Mouse (Mus musculus) embryo, embryonic 10 days (tissue): ENCODE results near the gene Atl1.

Experiments used
- DNase-seq: peaks from one replicate; pipeline ENCODE4 v3.0.0-alpha.2; 2015; ENCODE audit warnings: low spot score

Gene Atl1

DNA sequence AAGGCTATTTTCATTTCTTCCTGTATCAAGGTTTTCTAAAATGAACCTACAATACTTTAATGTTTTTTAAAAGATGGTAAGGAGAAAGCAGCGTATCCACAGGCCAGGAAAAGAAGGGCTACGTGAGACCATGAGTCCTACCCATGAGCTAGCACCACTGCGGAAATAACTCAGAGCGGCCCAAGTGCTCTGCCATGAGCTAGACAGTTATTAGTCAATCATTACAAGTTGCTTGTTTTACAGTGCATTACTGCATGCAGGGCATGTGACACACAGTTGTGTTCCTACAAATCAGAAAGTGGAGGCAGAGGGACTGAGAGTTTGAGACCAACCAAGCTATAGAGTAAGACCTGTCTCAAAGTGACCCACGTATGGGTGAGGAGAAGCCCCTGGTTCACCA, 8.4 kb upstream of the Atl1 start:
- no peak for DNase-seq

DNA sequence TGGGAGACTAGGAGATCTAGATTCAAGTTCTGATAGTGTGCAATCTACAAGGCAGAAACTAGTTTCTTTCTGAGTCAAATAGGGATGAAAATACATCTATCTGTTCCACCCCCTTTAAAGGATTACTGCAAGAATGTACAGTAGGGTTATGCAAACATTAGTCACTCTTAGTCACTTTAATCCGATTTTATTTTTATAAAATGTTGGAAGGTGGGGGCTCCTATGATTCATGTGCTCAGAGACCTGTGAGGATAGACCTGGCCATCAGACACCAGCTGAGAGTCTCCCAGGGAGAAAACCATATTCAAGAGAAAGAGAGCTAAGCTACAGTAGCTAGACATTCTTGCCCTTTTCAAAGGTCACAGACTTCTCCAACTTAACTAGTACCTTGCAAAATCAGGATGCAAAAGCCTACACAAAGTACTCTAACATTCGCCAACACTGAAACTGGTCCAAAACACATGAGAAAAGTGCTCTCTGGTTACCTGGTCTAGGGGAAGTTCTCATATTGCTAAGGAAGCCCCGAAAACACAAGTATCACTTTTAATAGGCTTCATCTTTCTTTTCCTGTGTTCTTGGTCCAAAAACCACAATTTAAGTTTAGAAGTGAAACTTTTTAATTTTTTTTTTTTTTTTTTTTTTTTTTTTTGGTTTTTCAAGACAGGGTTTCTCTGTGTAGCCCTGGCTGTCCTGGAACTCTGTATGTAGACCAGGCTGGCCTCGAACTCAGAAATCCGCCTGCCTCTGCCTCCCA, 7.1 kb upstream of the Atl1 start:
- DNase-seq, result no peak

DNA sequence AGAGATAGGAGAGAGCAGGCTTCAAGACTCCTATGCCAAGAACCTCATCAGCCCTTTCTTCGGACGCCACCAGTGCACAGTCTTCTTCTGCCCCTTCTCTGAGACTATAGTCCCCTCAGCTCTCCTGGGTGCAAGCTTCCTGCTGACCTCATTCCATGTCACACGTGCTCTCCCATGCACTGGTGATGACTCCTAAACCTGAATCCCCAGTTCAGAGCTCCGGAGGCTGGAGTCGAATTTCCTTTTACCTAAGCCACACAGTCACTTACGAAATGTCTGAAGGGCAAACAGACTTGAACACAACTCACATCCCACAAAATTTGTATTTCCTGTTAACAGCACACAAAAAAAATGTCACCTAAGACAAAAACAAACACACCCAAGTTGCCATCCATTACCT, 4.6 kb upstream of the Atl1 start:
- DNase-seq, result no peak

DNA sequence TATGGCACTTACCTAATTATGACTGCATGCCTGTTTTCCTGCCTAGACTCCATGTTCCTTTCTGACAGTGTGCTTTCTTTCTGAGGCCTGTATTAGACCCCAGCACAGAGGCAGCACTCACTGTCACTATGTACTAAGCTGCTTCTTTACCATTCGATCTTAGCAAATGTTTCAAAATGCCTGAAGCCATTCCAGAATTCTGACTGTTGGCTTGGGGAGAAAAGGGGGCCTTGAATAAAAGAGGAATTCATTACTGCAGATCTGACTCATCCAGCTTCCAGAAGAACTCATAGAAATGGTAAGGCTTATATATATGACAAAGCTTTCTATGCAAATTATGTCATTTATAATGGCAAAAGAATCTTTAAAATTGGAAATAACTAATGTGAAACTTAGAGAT, 4.1 kb upstream of the Atl1 start:
- DNase-seq, result no peak

DNA sequence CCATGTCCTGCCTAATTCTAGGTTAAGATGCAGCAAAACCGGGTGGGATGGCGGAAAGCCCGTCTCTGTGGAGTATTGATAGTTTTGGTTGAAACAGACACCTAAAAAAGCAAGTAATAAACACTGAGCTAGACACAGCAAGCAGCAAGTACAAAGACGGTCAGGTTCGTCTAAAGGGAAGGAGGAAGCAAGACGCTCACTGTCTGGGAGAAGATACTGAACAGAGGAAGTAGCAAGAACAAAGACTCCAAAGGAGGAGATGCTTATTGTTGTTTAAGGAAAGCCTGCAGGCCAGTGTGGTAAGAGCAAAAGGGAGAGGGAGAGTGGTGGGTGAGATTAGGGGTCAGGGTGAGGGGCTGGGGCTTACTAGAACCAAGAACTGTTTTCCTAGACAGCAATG, 2.4 kb upstream of the Atl1 start:
- no peak for DNase-seq

DNA sequence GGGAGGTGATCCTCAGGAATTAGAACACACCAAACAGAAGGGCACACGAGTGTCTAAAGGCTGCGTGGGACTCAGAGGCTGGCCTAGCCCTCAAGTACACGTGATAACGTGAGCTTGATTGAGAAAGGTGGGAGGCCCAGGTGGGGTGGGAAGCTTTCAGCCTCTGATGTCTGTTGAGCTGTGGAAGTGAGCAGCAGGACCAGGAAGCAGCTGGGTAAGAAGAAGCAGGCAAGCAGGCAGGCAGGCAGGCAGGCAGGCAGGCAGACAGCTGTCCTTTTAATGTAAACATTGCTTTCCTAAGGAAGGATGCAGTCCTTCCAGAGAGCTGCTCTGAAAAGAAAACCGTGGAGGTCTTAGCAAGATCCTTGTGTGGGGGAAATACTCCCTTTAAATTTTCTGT, 1.9 kb upstream of the Atl1 start:
- peak; percentile 35 for DNase-seq

DNA sequence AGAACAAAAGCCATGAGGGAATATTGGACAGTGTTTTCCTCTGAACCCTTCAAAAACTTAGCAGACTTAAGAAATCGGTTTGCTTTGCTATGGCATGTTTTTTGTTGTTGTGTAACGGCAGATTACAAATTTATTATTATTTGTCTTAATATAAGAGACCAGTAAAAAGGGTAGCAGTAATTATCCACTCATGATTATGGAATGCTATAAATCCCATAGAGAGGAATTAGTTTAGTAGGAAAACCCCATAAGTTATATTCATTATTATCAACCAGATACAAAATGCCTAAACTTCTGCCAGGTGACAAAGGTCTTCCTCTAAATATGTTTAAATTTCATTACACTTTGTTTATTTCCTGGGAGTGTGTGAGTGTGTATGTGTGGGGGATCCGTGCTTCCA, 693 bp upstream of the Atl1 start:
- no peak for DNase-seq

DNA sequence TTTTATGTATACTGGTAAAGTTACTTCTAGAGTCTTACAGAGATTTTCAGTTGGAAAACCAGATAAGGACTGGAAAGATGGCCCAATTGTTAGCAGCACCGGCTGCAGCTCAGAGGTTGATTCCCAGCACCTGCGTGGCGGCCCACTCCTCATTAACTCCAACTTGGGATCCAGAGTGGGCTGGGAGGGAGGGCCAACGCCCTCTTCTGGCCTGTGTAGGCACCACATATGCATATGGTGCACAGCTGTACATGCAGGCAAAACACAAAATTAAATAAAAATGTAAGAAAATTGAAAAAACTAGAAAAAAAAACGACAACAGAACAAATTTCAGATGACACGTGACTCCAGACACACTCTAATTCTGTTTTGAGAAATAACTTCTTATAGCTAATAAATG, 1.5 kb downstream of the Atl1 start:
- peak; percentile 17 for DNase-seq

DNA sequence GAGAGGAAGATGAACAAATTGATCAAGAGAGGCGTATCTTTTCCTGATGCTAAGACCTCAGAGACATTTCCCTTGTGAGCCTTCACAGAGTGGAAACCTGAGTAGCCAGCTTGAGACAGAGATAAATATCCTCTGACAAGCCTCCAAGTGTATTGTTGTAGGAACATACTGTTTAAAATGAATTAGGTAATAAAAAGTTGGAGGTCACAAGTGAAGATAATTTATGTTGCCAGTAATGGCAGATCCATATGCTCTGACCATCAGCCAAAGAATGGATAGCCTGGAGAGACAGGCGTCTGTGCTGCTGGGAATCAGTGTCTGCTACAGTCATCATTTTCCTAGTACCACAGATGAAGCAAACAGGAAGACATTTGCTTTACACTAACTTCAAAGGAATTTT, 2.6 kb downstream of the Atl1 start:
- peak; percentile 55 for DNase-seq

DNA sequence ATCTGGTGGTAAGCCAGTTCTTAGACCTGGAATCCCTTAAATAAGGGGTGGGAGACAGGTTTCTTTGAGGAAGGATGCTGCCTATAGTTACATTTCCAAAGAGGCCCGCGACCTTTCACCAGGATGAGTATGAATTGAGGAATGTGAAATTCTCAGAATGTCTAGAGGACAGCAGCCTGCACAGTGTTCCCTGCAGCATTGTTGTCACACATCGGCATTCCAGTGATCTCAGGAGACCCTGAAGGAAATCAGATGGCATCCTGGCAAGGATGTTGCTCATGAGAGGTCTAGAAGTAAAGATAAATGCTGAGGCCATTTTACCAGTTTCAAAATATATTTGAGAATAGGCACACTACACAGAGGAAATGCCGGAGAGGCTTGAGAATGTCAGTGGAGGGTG, 5.7 kb downstream of the Atl1 start:
- no peak for DNase-seq

DNA sequence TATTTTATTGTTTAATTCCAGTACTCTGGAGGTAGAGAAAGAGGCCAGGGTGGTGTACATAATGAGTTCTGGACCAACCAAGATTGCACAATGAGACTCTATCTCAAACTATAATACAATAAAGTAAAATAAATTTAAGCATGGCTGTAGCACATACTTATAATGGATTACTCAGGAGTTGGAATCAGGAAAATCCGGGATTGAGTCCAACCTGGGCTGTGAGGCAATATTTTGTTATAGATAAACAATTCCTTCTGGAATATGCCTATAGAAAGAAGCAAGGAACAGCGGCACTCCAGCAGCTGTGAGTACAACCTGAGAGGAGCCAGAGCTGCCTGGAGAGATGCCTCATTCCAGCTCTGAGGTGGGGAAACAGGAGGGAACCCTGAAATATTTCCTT, 12.6 kb downstream of the Atl1 start:
- DNase-seq, result no peak

DNA sequence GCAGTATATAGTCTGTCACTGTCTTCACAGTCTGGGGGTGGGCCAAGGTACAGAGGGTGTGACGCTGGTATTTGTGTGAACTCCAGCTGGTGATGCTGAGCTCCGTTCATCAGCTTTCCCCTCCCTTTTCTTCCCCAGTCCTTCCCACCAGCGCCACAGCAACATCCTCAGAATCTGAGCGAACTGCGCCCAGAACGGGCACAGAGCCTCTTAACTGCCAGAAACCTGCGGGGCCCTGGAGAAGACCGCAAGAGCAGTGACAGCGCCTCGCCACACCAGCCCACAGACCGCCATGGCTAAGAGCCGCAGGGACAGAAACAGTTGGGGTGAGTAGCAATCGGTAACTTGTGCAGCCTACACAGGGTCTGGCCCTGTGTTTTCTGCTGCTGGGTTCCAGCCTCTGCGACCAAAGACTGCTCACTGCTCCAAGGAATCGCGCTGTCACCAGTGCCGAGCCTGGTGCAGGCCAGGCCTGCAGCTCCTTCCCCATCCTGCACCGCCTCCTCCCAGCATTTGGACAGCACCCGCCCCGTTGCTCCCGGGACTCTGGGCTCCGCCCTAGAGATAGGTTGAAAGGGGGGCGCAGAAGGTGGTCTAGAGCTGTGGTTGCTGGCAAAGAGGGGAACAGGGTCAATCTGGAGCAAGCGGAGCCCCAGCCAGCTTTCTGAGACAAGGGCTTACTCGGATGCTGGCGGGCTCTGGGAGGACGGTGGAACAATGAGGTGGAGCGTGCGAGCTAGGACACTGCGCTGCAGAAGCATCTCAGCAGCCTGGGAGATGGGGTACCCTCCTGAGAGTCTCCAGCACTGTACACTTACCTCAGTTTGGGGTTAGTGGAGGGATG, 15.5 kb downstream of the Atl1 start:
- peak; percentile 77 for DNase-seq

DNA sequence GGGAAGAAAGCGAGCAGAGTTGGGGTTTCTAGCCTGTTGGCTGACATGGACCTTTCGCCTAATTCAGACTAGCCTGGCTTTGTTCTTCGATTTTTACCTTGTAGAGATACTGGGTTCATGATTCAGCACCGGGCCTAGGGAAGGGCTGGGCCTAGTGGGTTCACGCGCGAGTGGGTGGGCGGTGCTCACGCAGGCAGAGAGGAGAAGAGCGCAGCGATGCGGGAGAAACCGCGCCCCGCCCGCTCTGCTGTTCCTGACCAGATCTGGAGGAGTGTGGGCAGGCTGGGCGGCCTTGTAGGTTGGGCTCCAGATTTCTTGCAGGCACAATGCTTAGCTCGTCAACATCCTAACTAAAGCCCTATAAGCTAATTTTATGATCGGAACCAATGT, 16.1 kb downstream of the Atl1 start:
- peak; percentile 10 for DNase-seq

DNA sequence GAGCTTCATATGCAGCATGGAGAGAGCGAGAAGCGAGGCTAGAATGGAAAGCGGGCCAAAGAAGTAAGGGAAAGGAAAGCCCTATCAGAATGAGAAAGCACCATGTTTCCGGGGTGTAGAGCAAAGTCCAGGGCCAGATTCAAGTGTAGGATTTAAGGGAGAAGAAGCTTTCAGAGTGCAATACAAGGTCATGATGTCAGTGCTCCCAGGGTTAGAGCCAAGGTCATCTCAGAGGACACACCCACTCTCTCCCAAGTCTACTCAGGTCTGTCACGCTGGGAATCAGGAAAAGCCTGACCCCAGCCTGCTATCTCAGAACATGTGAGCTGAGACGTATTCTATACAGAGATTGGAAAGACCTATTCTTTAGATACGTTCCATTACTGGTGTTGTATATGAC, 19.5 kb downstream of the Atl1 start:
- DNase-seq, result no peak

DNA sequence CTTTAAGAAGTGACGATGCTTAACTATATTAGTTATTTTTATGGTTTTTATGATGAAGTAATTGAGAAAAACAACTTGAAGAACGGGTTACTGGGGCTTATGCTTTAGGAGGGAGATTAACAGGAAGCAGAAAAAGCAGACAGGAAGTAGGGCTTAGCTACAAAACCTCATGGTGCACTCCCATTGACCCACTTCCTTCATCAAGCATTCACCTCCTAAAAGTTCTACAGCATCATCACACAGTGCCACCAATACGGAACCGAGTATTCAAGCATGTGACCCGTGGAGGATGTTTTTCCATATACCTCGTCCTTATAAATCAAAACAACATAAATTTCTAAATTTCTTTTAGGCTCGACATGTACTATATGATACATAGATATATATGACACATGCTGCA, 20.3 kb downstream of the Atl1 start:
- no peak for DNase-seq

DNA sequence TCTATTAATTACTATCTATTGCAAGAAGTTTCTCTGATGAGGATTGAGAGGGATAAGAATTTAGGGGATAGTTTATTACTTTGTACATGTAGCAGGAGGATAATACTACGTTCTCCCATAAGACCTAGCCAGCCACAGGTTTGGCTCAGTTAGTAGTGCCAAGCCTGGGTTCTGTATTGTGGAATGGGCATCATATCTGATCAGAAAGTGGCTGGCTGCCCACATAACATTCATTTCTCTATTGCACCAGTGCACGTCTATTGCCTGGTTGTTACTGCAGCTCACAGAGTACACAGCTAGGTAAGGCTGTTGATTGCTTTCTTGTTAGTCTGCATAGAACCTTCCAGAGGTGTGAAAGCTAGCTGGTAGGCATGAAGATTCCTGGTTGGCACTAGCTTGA, 25.5 kb downstream of the Atl1 start:
- no peak for DNase-seq

DNA sequence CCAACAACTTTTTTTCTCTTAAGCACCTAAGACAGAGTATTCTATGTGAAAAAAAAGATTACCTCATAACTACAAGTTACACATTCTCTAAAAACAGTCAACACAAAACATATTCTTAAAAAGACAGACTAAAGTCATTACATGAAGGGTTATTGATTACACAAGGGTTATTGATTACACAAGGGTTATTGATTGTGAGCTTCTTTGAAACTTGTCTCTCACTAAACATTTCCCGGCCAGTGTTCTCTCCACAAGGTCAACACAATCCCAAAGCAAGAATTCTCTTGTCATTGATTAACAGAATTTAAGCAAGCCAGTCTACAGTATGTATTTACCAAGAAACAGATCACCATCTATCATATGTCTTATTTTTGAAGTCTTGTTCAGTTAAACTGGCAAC, 29.7 kb downstream of the Atl1 start:
- DNase-seq, result no peak

DNA sequence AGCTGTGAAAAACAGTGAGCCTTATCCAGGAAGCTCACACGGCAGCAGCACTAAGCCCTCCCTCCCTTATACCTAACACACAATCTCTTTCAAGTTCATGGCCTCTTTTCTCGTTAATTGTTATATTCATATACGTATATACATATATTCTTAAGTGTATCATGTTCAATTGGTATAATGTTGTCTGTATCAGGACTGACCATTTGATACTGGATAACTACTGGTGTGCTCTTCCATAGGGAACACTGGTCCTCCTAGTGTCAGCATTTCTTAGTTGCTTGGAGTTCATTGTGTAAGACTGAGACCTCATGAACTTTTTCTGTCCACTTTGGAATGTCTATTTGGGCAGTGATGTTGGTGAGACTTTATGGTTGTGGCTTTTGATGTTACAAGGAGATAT, 30.7 kb downstream of the Atl1 start:
- no peak for DNase-seq

DNA sequence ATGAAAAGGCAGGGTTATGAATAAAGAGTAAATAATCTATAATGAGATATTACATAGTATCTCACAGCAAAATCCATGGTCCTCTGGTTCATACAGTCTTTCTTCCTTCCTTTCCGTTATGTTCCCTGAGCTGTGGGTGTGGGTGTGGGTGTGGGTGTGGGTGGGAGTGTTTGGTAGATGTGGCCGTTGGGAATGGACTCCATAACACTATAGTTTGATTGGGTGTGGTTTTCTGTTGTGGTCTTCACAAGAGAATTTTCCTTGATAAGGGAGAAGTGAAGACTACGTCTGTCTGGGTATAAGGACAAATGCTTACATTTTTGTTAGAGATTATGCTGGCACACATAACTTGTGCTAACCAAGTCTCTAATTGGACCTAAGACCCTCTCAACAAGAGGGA, 31.2 kb downstream of the Atl1 start:
- DNase-seq, result no peak

DNA sequence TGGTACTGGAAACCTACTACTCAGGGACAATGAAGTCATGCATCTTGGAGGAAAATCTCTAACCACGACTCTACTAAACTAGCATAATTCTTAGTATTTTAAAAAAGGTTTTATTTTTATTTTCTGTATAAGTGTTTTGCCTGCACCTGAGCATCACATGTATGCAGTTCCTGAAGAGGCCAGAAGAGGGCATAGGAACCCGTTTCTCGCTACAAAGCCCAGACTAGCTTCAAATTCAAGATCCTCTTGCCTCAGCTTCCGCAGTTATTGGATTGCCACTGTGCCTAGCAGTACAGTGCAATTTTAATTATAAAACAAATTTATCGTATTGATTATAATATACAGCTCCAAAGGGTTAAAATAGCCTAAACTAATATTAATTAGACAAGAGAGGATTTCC, 31.6 kb downstream of the Atl1 start:
- peak; percentile 70 for DNase-seq

DNA sequence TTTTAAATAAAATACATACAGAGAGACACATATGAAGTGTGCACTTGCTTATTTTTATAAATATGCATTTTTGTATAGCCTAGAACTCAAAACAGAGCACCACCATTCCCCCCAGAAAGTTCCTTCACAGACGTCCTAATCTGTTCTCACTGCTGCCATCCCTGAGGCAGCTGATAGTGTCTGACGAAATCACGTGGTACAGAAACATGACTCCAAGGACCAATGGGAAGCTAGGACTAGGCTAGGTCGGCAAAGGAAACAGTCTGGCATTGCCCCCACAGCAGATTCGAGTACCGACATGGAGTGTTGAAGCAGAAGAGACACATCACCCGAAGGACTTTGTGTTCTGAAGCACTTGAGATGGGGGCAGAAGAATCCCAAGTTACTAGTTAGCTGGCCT, 34.3 kb downstream of the Atl1 start:
- peak; percentile 17 for DNase-seq

DNA sequence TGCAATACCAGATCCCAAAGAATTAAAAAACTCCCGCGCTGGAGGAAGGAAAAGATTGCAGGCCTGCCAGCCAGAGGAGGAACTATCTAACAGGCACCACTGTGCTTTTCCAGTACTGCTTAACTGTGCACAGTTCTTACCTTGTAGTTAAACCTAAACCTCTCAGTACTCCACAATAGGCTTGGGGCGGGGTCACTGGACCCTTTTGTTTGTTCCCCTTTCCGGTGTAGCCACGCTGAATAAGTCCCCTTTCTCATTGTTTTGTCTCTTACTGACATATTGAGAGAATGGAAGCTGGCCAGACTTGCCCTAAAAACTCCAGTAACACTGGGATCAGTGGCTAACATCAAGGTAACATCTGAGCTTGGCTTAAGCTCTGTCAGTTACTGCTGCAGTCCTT, 45.3 kb downstream of the Atl1 start:
- no peak for DNase-seq

DNA sequence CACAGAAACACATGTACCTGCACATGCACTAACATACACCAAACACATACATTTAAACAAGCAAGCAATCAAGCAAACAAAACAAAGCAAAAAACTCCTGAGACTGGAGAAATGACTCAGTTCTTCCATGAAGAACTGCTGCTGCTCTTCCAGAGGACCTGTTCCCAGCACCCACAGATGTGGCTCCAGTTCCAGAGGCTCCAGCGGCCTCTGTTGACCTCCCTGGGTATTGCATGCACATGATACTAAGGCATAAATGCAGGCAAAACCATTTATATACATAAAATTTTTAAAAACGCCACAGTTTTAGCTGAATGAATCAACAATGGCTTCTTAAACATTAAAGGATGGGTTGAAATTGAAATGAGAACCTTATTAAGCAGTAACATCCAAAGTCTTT, 46.9 kb downstream of the Atl1 start:
- DNase-seq, result no peak
